Mouse (Mus musculus): ENCODE results near the gene Tmem240. TPM values are rescaled to one million over a fixed set of nuclear protein-coding genes. Genes with fewer than 3 reads are reported as not detected.
"Not testable (repeated sequence)": the region's sequence is repeated elsewhere in the genome, so short reads cannot be mapped to it uniquely, and the experiment has no call there.

Gene Tmem240
- total RNA-seq, 2 experiments from 2014 or later, result 0.47 to 0.69 TPM

- DNase-seq; intact Hi-C loops (cut with DNase I): not testable (repeated sequence)
These were observed 54.2 kb downstream of the Tmem240 start for GRCm38 (mm10) chr4:155788833-155789232.

DNA sequence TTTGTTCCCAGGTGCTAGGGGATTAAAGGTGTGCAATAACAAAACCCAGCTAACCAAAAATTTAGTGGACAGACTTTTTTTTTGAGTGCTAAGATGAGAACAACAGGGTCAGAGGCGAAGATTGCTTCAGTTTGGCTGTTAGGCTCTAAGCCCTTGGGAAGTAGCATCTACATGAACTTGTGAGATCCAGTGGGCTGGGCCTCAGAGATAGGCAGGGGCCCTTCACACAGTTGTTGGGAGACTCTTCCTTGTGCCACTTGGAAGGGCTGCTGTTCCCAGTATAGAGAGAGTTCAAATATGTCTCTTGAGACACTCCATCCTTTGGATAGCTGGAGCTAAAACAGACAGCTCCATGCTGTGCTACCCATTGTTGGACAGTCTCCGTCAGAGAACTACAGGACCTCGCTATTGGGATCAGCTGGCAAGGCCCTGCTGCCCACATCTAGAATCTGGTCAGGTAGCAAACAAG lies 55.5 kb downstream of the Tmem240 start, which contains the start of gene Ankrd65:
Ankrd65 (plus strand) TSS at position 419 of the 469 bp plus-strand sequence.
- DNase-seq, result no peak
- intact Hi-C loops (cut with DNase I), result no loop called here

Small RNA genes within 50 kb of the gene (microRNA-seq; reads per million reads assigned to microRNA genes)
- 0 reads per million in 2 experiments for gene Gm27743

Other genes with a start within 250 kb of the Tmem240 start
- gene Gnb1, start 243.4 kb upstream of the Tmem240 start, total RNA-seq (2021), result 100 to 1,000 TPM; 309 to 321 TPM
- 10 to 100 TPM; 34.8 to 42.4 TPM for gene Nadk, start 172.4 kb upstream of the Tmem240 start, total RNA-seq (2021)
- 10 to 100 TPM; 12.2 to 13.1 TPM for gene Slc35e2, start 133.4 kb upstream of the Tmem240 start, total RNA-seq (2021)
- gene Cdk11b, start 109.9 kb upstream of the Tmem240 start, total RNA-seq (2021), result 10 to 100 TPM; 28.5 to 30.1 TPM
- gene Gm10563, start 89.4 kb upstream of the Tmem240 start, total RNA-seq (2021), result not detected
- 10 to 100 TPM; 24.9 to 25.9 TPM for gene Mmp23, start 81.4 kb upstream of the Tmem240 start, total RNA-seq (2021)
- gene Mib2, start 65.6 kb upstream of the Tmem240 start, total RNA-seq (2021), result 10 to 100 TPM; 21.9 to 22.5 TPM
- 1 to 10 TPM; 2.9 to 4.3 TPM for gene Fndc10, start 40.5 kb upstream of the Tmem240 start, total RNA-seq (2021)
- 10 to 100 TPM; 58.3 to 59.2 TPM for gene Ssu72, start 30.0 kb upstream of the Tmem240 start, total RNA-seq (2021)
- gene Atad3a, start 26.3 kb downstream of the Tmem240 start, total RNA-seq (2021), result 10 to 100 TPM; 67.1 to 73.1 TPM
- gene Vwa1, start 39.9 kb downstream of the Tmem240 start, total RNA-seq (2021), result 10 to 100 TPM; 14.0 to 15.8 TPM
- gene Tmem88b, start 51.1 kb downstream of the Tmem240 start, total RNA-seq (2021), result 1 to 10 TPM; 2.0 to 2.3 TPM
- not detected for gene Ankrd65, start 55.6 kb downstream of the Tmem240 start, total RNA-seq (2021)
- gene Mrpl20, start 68.1 kb downstream of the Tmem240 start, total RNA-seq (2021), result 10 to 100 TPM; 77.2 to 83.5 TPM
- gene Ccnl2, start 77.7 kb downstream of the Tmem240 start, total RNA-seq (2021), result 10 to 100 TPM; 49.9 to 50.6 TPM
- gene Aurkaip1, start 96.5 kb downstream of the Tmem240 start, total RNA-seq (2021), result 10 to 100 TPM; 84.8 to 91.3 TPM
- 10 to 100 TPM; 66.0 to 66.1 TPM for gene Mxra8, start 104.9 kb downstream of the Tmem240 start, total RNA-seq (2021)
- 10 to 100 TPM; 35.3 to 36.0 TPM for gene Dvl1, start 112.6 kb downstream of the Tmem240 start, total RNA-seq (2021)
- gene Tas1r3, start 128.6 kb downstream of the Tmem240 start, total RNA-seq (2021), result under 1 TPM; 0.20 to 0.34 TPM
- gene Cptp, start 134.6 kb downstream of the Tmem240 start, total RNA-seq (2021), result 10 to 100 TPM in 1 of 2 experiments, 1 to 10 TPM in 1; 7.9 to 10.6 TPM
- 10 to 100 TPM; 16.6 to 20.9 TPM for gene Ints11, start 134.7 kb downstream of the Tmem240 start, total RNA-seq (2021)
- 10 to 100 TPM; 18.1 to 19.1 TPM for gene Pusl1, start 157.0 kb downstream of the Tmem240 start, total RNA-seq (2021)
- 10 to 100 TPM; 20.3 to 21.7 TPM for gene Acap3, start 157.0 kb downstream of the Tmem240 start, total RNA-seq (2021)
- 10 to 100 TPM; 62.4 to 66.9 TPM for gene Ube2j2, start 209.0 kb downstream of the Tmem240 start, total RNA-seq (2021)
- gene C1qtnf12, start 227.5 kb downstream of the Tmem240 start, total RNA-seq (2021), result 10 to 100 TPM; 17.8 to 24.8 TPM